Mouse (Mus musculus) common myeloid progenitor, adult 5-6 weeks (primary cell): ENCODE data around the gene Mtus2. TPM values are rescaled to one million over a fixed set of nuclear protein-coding genes. Genes with fewer than 3 reads are reported as not detected.
"Not testable (repeated sequence)": the region's sequence is repeated elsewhere in the genome, so short reads cannot be mapped to it uniquely, and the experiment has no call there.

ENCODE experiments used
- ATAC-seq: replicated peaks from 2 replicates; pipeline ENCODE4 v1.8.0; 2016; ENCODE audit warnings: low read depth, mild to moderate bottlenecking, moderate TSS enrichment, inconsistent platforms; ENCODE audit not compliant: poor library complexity, severe bottlenecking
- total RNA-seq: library from RNA; stranded (forward); fragments of 200-1000, 187-1606 nt; gene quantifications from 2 replicates; pipeline ENCODE4 v1.2.3, GENCODE M21; 2017

The Mtus2 gene
- 0.10 and 4.3 TPM in 2 replicates for total RNA-seq

DNA sequence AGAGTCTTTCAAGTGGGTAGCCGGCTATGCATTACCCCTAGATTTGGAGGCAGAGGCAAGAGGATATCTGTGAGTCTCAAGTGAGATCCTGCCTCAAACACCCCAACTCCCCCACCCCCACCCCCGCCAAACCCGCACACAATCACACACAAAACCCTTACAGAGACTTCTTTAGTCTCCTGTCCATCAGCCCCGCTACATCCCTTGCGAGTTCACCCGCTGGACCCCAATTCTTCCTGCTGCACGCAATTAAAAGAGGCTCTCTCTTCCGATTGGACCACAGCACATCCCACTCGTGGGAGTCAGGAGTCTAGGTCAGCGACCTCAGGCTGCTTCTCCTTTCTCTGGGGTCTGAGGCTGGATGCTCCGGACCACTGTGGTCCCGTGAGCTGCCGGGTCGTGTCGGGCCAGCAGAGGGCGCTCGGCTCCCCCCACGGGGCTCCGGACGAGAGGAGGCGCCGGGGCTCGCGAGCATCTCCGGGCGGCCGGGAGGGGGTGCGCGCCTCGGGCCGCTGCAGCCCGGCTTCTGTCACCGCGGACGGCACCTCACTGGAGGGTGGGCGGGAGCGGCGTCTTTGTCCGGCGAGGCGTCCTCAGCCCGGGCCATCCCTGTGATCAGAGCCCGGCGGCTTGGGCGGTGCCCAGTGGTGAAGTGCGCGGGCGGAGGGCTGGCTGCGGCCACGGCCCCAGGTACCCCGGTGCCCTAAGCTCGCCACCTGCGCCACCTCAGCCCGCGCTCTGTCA is at the start of gene Mtus2:
Gene Mtus2 (plus strand): TSS at position 500 of the 744 bp plus-strand sequence.
- peak; percentile 91 for ATAC-seq

DNA sequence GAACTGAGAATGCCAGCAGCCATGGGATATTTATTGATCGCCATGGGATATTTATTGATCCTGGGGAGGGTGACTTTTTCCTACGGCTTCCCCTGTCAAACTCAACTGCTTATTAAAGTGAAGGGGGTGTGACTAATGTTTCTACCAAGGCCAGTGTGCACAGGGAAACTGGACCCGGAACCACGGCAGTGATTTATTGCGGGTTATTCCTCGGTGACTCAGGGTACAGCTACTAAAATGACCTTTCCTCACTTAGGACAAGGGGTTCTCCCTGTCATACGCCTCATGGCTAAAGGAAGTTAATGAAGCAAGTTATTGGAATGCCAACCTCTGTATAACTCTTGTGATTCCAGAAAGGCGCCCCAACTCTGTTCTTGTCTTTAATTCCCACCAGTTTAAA is 49.3 kb upstream of the Mtus2 start:
- no peak for ATAC-seq

DNA sequence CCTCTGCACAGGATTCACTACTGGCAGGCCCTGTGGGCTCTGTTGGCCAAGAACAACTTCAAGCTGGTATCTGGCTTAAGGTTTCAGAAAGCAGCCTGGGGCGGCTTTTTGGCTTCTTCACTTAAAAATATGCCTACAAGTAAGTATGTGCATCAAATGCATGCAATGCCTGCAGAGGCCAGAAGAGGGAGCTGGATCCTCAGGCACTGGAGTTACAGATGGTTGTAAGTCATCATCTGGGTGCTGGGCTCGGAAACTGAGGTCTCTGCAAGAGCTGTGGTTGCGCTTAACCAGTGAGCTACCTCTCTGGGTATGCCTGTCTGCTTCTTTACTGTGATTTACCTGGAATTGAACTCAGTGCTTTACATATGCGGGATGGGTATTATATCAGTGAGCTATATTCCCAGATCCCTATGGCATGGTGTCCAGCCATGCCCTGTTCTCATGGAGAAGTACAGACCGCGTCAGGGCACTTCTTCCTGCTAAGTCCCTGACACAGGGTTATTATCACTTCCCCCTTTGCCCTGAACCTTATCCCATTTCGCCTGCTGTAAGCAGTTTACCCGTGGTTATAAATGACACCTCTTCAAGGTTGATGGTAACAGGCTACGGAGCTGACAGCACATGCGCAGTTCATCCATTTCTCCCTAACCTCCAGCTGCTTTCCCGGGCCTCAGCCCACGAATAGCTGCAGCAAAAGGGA is 46.2 kb upstream of the Mtus2 start:
- 0 out of 2 replicates have a peak, but pooled peaks have one; percentile 36 for ATAC-seq

DNA sequence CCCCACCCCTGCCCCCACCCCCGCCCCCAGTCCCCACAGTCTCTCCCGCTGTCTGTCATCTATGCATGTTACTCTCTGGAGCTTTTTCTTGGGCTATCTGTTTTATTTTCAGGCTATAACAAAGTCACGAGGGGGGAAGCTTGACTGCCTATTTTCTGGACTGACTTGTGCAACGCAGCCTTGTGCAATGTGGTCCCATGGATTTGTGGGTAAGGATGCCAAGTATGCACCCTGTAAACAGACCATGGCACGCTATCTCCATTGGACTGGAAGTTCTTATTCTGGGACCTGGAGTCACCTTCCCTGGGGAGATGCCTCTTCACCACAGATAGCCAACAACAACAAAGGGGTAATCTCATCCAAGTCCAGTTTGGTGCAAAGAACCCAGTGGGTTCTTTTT is 45.4 kb upstream of the Mtus2 start:
- ATAC-seq = no peak

DNA sequence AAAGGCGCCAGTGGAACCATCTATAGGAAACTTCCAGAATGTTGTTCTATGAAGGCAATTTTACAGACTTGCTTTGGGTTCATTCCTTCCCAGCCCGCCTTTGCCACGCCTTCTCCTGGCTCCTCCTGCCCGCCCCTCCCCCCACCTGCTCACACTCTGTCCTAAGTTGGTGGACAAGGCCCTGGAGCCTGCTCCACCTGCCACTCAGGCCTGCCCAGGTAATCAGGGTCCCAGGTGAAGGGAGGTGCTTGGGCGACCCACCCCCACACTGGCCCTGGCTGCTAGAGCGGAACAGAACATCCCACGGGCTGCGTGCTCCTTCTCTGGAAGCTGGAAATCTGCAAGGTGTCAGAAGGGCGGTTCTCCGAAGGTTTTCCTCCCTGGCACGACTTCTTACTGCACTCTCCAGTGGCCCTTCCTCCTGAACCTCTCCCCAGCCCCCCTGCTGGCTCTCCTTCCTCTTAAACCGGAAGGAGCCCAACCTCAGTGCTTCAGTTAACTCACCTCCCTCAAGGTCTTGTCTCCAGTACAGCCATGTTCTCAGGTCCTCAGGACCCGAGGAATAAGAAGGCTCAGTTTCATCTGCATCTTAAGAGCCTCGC is 43.8 kb upstream of the Mtus2 start:
- ATAC-seq = no peak

DNA sequence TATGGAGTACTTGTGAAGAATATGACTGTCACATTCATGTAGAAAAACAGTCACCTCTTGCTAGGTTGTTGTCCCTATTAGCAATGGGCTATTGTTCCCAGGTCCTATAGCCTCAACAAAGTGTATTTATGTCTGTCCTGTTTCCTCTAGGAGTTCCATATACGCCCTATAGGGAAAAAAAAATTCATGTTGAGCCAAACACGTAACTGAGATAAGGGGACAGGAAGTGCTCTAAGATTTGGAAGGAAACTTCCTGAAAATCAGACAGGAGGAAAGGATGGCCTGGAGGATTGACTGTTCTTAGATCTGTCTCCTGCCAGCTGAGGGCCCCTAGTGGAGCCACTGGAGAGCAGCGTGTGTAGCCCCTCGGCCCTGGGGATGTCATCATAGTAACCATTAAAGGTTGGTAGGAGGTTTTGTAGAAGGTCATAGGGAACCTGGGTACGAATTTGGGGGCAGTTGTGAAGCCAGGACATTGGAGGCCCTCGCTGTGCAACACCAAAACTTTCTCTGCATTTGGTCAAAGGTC is 42.0 kb upstream of the Mtus2 start:
- ATAC-seq = no peak

DNA sequence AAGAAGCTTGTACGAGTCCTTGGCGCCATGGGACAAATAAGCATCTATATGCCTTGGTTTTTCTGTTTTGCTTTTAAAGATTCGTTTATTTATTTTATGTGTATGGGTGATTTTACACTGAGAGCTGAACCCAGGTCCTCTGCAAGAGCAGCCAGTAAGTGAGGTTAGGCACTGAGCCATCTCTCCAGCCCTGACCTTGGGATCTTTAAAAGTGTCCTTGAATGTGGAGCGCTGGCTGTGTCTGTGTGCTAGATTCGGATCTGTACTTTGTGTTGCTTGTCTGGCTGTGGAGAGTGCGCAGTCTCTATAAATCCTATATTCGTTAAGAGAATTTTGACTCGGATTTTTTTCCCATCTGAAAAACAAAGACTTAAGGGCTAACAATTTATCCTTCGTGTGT is 40.9 kb upstream of the Mtus2 start:
- no peak for ATAC-seq

DNA sequence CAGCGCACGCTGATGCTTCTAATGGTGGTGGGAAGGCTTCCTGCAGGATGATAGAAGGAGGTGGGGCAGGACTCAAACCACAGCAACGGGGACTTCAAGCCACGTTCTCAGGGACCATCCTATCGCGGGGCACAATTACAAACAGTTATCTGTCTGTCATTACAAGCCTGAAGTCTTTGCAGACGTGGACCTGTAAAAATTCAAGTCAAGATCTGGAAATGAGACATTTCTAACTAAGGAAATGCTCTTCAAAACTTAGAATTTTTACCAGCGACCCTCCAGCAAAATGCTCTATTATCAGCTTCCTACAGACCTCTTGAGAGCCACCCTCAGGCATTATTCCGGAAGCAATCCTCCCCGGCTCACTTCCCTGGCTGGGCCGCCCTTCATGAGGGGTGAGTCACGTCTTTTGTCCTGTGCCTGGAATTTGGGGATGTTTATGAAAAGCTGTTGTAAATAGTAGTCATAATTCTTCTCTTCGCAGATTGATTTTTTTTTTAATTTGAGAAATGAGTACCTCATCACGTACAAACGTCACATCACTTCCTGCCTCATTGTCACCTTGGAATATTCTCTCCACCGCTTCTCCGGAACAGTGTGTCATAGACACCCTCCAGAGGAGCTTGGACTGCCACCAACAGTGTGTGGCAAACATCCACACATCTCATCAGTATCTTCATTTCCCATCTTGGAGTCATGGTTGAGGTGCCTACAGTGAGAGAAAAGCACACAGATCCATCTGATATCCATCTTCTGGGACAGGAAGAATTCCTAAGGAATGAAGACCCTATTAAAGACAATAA is 38.9 kb upstream of the Mtus2 start:
- ATAC-seq = peak; percentile 85

DNA sequence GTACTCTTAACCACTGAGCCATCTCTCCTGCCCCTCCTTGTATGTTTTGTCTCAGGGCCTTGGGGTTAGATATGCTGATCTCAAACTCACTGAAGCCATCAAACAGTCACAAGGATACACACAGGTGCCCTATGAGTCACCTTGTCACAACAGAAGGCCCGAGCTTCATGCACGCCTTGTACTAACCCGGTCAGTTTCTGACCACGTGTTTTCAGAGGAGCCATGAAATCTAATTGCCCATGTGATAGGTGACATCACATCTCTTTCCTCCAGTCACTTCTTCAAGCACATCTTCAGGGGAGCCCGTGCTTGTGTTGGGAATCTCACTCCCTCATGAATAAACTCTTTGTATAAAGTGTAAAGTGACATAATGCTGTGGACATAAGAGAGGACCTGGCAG is 32.5 kb upstream of the Mtus2 start:
- ATAC-seq = no peak

DNA sequence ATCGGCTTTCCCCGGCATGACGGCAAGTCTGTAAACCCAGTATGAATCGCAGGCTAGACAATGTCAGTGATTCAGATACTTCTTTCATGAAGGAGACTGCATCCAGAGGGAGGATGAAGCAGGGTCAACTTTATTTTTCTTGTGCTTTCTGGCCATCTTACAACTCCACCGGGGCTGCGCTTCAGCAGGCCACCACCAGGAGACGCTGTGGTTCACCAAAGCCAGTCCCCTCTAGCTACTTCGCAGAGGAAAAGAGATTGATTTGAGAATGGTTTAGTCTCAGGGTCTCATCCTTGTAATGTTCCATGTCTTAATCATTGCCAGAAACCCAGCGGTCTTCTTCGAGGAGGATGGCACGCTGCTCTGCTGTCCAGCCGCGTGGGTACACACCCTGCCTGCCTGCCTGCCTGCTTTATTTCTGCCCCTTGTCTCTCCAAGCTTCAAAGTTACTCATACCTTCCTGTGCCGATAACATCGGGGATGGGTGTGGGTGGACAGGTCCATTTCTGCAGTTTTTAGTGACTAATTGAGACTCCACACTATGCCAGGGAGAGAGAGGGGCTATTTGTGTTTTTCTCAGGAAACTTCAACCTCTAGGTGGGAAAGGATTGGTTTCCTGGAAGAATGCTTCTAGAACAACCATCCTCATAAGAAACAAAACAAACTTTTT is 31.1 kb upstream of the Mtus2 start:
- ATAC-seq = peak; percentile 63

DNA sequence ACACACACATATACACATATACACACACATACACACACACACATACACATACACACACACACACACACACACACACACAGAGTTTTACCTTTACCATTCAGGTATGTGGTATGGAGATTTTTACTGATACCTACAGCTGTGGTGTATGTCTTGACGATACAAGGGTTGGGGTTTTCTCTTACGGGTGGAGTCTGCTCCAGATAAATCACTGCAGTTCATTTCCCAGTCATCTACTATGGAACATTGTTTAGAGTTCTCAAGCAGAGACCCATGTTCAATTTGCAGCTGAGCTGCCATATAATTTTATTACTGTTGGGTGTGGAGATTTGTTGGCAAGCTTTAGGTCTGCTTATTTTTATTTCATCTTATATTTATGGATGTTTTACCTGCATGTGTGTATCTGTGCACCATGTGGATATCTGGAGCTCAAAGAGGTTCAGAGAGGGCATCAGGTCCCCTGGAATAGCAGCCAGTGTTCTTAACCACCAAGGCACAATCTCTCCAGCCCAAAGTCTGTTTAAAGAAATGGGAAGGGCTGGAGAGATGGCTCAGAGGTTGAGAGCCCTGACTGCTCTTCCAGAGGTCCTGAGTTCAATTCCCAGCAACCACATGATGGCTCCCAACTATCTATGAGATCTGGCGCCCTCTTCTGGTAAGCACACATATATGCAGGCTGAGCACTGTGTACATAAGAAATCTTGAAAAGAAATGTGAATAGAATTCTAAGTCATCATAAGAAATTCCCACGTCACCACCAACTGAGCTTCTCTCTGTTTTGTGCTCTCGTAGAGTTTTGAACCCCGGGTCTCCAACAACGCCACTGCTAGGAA is 28.2 kb upstream of the Mtus2 start:
- ATAC-seq = no peak

DNA sequence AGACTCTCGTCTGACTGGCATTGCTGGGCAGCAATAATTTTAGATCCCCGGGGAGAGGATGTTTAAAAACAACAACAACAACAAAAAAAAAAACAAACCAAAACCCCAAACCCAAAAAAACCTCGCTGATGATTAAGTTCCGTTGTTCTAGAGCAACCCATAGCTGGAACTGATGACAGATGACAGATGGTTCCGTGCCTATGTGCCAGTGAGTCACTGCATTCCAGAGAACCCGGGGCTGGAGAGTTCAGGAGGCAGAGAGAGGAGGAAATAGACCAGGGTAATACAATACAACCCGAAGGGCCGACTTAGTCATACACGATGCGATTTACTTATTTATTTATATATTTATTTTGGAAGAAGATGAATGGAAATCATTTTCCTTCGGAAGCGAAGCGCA is 22.0 kb upstream of the Mtus2 start:
- no peak for ATAC-seq

DNA sequence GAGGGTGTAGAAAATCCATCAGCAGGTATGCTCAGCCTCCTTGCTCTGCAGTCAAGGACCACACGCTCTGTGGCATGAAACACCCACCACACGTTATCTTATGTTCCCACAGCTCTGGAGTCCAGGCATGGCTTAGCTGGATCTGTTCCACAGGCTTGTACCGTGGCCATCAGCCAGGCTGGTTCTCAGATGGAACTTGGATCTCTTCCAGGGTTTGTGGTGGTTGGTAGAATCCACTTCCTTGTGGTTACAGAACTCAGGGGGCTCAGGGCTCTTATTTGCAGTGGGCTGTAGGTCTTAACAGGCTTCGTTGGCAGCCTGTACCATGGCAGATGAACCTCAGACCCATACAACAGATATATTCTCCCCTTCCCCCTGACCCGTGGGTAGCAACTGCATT is 17.9 kb upstream of the Mtus2 start:
- peak; percentile 81 for ATAC-seq

DNA sequence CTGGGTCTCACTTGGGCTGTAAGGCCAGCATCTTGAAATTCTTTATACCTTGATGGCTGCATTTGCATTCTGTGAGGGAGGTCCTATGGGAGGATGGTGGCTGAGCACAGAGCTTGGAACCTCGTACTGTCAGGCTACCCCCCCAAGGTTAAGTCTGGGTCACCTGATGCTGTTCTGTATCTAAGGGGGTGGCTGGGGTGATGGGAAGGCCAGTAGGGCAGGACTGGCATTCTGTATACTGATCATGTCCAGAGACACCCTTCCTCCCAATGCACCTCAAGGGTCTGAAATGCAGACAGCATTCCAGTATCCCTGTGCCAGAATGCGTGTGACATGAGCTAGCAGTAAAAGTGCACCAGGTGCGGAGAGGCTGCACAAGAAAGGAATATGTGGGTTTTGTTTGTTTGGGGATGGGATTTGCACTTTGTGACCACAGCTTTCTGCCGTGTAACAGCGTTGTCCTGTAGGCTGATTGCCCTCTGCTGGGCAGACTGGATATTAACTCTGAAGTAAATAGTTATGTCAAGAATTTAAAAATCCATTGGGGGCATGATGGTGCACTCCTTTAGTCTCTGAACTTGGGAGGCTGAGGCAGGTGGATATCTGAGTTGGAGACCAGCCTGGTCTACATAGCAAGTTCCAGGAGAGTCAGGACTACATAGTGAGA is 12.0 kb upstream of the Mtus2 start:
- peak; percentile 95 for ATAC-seq

DNA sequence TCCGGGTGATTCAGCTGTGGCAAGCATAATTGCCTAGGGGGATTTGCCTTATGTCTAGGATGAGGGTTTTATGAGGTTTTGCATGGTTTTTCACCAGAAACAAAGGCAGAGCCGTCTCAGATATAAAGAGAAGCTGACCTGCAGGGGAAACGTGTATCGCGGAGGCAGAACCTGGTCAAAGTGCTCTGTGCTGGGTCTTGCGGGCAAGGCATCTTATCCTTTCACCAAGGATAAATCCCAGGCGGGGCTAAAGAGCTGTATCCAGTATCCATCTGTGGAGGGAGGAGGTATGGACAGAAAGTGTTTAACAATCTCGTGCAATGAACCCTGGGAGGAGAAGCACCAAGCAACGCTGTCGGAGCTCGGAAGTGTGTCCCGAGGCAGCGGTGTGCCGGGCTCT is 7.2 kb upstream of the Mtus2 start:
- ATAC-seq = no peak

DNA sequence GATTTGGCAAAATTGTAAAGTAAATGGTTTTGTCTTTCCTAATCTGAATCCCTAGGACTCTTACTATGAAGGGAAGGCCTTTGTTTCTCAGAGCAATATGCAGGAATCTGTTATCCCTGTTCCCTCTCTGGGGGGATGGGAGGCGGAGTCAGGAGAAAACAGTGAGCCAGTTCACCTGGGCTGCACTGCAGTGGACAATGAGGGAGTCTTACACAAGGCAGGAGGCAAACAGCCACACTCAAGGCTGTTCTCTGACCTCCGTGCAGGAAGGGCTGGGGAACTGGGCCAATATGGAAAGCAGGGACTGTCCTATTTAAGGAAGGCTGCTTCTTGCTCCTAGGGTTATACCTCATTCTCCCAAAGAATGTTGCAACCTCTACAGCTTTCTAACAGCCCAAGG is 5.4 kb upstream of the Mtus2 start:
- no peak for ATAC-seq

DNA sequence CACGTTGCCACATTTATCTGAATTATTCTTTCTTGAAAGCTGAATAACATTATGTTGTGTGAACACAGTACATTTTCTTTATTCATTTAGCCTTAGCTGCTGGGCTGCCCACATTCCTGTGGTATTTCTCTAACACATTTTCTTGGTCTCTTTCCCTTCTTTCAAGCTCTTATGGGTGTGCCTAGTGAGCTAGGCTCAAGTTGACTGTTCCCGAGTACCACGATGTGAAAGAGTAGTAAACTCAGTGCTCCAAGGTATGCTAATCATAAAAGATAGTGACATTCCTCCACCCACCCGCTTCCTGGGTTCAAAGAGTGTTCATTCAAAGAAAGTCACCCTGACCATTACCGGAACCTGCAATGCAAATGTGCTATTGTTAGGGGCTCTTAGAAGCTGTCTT is 3.9 kb upstream of the Mtus2 start:
- not testable (repeated sequence) for ATAC-seq

DNA sequence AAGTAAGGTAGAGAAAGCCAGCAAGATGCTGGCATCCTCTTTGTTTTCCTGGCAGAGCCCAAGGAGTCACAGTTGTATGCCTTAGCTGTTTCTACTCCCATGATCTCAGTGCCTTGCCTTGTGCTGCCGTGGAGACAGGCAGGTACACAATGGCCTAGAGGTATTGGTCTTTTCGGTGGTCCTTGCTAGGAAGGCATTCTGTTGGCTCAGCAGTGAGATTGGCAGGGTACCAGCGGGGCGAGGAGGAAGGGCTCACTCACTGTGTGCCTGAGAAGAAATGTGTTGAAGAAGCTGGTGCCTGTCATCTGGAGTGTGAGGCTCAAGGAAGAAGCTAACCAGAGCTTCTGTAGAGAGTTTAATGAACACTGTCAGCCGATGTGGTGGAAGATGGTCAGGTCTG is 1.4 kb upstream of the Mtus2 start:
- ATAC-seq = no peak
